Mouse (Mus musculus) erythroblast, embryonic 14.5 days (primary cell): Measurements from ENCODE around the gene Ankrd35. TPM values are rescaled to one million over a fixed set of nuclear protein-coding genes. Genes with fewer than 3 reads are reported as not detected.
"Not testable (repeated sequence)": the region's sequence is repeated elsewhere in the genome, so short reads cannot be mapped to it uniquely, and the experiment has no call there.

ENCODE experiments used
- H3K27me3 ChIP-seq: 2 replicates; pipeline ENCODE4 v1.6.1; 2012; ENCODE audit warnings: inconsistent platforms; ENCODE audit not compliant: control insufficient read depth
- H3K36me3 ChIP-seq: 2 replicates; pipeline ENCODE4 v1.6.1; 2012; ENCODE audit warnings: mild to moderate bottlenecking, inconsistent platforms; ENCODE audit not compliant: control insufficient read depth
- H3K4me1 ChIP-seq: 2 replicates; pipeline ENCODE4 v1.6.1; 2012; ENCODE audit warnings: inconsistent platforms; ENCODE audit not compliant: control insufficient read depth
- H3K4me3 ChIP-seq: replicated peaks from 2 replicates; pipeline ENCODE3; 2012; ENCODE audit warnings: moderate library complexity, mild to moderate bottlenecking, inconsistent platforms
- H3K9me3 ChIP-seq: 2 replicates; pipeline ENCODE4 v1.6.1; 2012; ENCODE audit warnings: low read length, inconsistent platforms, mixed read lengths; ENCODE audit not compliant: control insufficient read depth
- GATA1 ChIP-seq: IDR thresholded peaks from 2 replicates; pipeline ENCODE4 v1.6.1; 2012; ENCODE audit warnings: low read length, inconsistent platforms, mixed read lengths
- TAL1 ChIP-seq: IDR thresholded peaks from 3 replicates; pipeline ENCODE4 v1.6.1; 2012; ENCODE audit warnings: low read length, inconsistent platforms, mixed read lengths
- polyA plus RNA-seq: library from polyadenylated mRNA; stranded (reverse); fragments of >175 nt; gene quantifications from 2 replicates; pipeline ENCODE4 v1.2.3, GENCODE M21; 2012

Ankrd35 gene
- polyA plus RNA-seq, 1 experiment, result not detected

GRCm38 (mm10) chr3:96737013-96737740 lies 67.2 kb downstream of the Ankrd35 start:
- Histone ChIP-seq H3K36me3 (0 out of 2 replicates have a peak, but pooled peaks cover 2% of the 10 kb centered on the region), H3K27me3 (no peaks in the 10 kb centered on the region), H3K4me3 (no peak overlapping the region), H3K4me1 (no peaks in the 10 kb centered on the region), H3K9me3 (no peaks in the 10 kb centered on the region)
- TF ChIP-seq GATA1, result no peak
- no peak for TF ChIP-seq TAL1

- Histone ChIP-seq H3K4me1 (no peaks in the 10 kb centered on the region), H3K36me3 (0 out of 2 replicates have a peak, but pooled peaks cover 2% of the 10 kb centered on the region), H3K4me3 (no peak overlapping the region), H3K9me3 (no peaks in the 10 kb centered on the region), H3K27me3 (no peaks in the 10 kb centered on the region)
- TF ChIP-seq TAL1, result no peak
- no peak for TF ChIP-seq GATA1
Measured at GRCm38 (mm10) chr3:96737995-96738394, 68.1 kb downstream of the Ankrd35 start.

GRCm38 (mm10) chr3:96740279-96740678 lies 70.3 kb downstream of the Ankrd35 start:
- H3K36me3 ChIP-seq, H3K4me1 ChIP-seq, H3K4me3 ChIP-seq, H3K27me3 ChIP-seq, H3K9me3 ChIP-seq: not testable (repeated sequence)

Other genes starting within 250 kb of the Ankrd35 start
- not detected in 2 replicates for gene BC107364, start 217.8 kb upstream of the Ankrd35 start, polyA plus RNA-seq
- not detected in 2 replicates for gene Hfe2, start 145.0 kb upstream of the Ankrd35 start, polyA plus RNA-seq
- 0.76 and 1.4 TPM in 2 replicates for gene Txnip, start 112.2 kb upstream of the Ankrd35 start, polyA plus RNA-seq
- gene Gm16253, start 93.1 kb upstream of the Ankrd35 start, polyA plus RNA-seq, result not detected in 2 replicates
- 1.1 TPM in 2 replicates for gene Polr3gl, start 76.0 kb upstream of the Ankrd35 start, polyA plus RNA-seq
- gene Ankrd34a, start 73.5 kb upstream of the Ankrd35 start, polyA plus RNA-seq, result not detected in 2 replicates
- 0.01 TPM in 1 of 2 replicates, not detected in the other for gene Lix1l, start 69.0 kb upstream of the Ankrd35 start, polyA plus RNA-seq
- 14.3 and 18.4 TPM in 2 replicates for gene Rbm8a, start 40.2 kb upstream of the Ankrd35 start, polyA plus RNA-seq
- 0.04 and 0.24 TPM in 2 replicates for gene Pex11b, start 34.8 kb upstream of the Ankrd35 start, polyA plus RNA-seq
- 0.01 TPM in 1 of 2 replicates, not detected in the other for gene Gm42957, start 34.7 kb upstream of the Ankrd35 start, polyA plus RNA-seq
- not detected in 2 replicates for gene Itga10, start 24.5 kb upstream of the Ankrd35 start, polyA plus RNA-seq
- 0.52 and 0.75 TPM in 2 replicates for gene Pias3, start 26.3 kb downstream of the Ankrd35 start, polyA plus RNA-seq
- 0.05 and 0.06 TPM in 2 replicates for gene Nudt17, start 38.4 kb downstream of the Ankrd35 start, polyA plus RNA-seq
- gene Polr3c, start 57.5 kb downstream of the Ankrd35 start, polyA plus RNA-seq, result 1.2 TPM in 2 replicates
- 0.76 and 0.98 TPM in 2 replicates for gene Rnf115, start 57.5 kb downstream of the Ankrd35 start, polyA plus RNA-seq
- gene Pdzk1, start 159.2 kb downstream of the Ankrd35 start, polyA plus RNA-seq, result not detected in 2 replicates
- not detected in 2 replicates for gene Cd160, start 159.2 kb downstream of the Ankrd35 start, polyA plus RNA-seq
- not detected in 2 replicates for gene Gja5, start 234.6 kb downstream of the Ankrd35 start, polyA plus RNA-seq
- gene Gpr89, start 235.2 kb downstream of the Ankrd35 start, polyA plus RNA-seq, result 0.11 and 0.18 TPM in 2 replicates